Mouse (Mus musculus): ENCODE measurements around the gene Akna.

Akna gene

DNA sequence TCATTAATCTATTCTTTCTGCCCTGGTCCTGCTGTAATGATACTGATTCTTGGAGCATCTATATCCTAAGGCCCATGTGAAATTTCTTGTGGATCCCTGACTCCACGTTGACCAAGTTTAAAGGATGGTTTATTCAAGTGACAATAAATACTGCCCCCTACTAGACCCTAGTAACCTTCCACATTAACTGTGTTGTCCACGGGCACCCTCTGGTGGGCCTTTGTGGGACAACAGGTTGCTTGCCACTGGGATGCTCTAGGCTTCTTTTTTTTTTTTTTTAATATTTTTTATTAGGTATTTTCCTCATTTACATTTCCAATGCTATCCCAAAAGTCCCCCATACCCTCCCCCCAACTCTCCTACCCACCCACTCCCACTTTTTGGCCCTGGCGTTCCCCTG, 83.6 kb downstream of the Akna start:
- peak; percentile 12 for DNase-seq (ENCODE audit: low spot score)
